Mouse (Mus musculus): ENCODE results near the gene Snrk. TPM values are rescaled to one million over a fixed set of nuclear protein-coding genes. Genes with fewer than 3 reads are reported as not detected.
"Not testable (repeated sequence)": the region's sequence is repeated elsewhere in the genome, so short reads cannot be mapped to it uniquely, and the experiment has no call there.

The Snrk gene
- total RNA-seq, 4 experiments from 2014 or later, result 96.1 to 111 (median 104) TPM

DNA sequence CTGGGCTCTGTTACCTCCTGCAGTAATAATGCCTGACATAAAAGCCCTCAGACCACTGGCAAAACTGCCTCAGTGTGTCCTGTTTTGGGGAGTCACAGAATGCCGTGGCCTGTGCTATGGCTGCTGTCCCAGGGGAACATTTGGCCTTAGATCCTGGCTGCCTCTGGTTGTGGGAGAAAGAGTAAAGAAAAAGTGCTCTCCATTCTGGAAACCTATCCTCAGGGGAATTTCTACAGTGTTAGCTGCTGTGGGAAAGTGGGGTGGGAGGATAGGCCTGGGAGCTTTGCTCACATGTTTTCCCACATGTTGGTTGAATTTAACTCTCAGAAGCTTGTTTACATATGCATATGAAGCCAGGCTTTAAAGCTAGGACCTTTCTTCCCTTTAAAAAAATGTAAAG, 26.2 kb downstream of the Snrk start:
- no peak for DNase-seq (ENCODE audit: low spot score in 2 of 2)

DNA sequence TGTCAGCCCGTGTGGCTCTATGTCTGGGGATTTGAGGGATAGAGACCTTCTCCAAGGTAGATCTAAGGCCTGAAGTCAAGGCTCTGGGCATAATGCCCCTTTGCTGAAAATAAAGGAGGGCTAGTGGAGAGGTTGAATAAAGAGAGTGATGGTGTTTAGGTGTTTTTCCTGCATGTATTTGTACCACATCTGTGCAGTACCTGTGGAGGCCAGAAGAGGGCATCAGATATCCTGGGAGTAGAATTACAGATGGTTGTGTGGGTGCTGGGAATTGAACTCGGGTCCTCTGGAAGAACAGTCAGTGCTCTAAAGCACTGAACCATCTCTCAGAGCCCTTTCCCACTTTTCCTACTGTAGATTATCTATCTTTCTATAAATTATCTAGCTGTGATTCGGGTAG, 27.7 kb downstream of the Snrk start:
- DNase-seq (ENCODE audit: low spot score in 2 of 2), result no peak

DNA sequence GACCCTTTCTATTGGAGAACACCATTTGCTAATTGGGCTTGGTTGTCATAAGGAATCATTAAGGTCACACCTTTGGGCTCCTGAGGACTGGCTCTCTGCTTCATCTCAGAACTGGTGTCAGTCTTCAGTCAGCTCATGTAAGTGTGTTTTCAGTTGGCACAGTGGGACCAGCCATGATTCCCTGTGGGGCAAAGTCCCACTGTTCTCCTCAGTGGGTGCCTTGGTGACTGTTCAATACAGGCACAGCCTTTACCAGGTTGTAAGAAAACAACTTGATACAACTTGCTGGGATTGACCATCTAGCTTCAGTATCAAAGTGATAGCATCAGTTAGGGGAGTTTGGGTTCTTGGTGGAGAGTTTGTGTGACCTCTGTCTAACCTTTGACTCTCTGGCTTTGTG, 28.6 kb downstream of the Snrk start:
- no peak for DNase-seq (ENCODE audit: low spot score in 2 of 2)

DNA sequence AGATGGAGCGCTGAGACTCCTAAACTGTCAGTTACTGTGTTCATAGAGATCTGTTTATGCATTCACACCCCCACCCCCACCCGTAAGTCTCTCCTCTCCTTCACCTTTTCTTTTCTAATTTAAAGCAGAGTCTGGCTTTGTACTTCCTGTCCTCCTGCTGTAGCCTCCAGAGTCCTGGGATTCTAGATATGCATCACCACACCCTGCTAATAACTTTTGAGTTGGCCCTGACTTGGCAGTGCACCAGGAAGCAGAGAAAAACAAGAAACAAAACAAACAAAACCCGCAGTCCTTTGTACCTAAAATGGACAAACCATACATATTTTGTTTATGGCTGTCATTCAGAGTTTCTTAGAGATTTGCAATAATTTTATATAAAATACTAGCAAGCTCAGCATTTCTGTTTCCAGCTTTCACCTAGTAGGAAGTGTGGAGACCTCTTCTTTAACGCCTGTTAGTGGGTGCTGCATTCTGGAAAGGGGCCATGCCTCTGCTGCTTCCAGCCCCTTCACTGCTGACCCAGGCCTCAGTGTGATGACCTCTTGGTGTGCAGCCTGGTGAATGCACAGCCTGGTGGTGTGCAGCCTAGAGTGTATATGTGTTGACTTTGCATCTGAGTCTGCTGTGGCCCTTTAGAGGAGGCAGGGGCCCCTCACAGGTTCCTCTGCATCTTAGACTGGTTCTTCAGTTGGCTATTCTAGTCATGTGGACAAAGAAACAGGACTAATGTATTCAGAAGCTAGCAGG, 29.2 kb downstream of the Snrk start:
- DNase-seq (ENCODE audit: low spot score in 2 of 2), result no peak

DNA sequence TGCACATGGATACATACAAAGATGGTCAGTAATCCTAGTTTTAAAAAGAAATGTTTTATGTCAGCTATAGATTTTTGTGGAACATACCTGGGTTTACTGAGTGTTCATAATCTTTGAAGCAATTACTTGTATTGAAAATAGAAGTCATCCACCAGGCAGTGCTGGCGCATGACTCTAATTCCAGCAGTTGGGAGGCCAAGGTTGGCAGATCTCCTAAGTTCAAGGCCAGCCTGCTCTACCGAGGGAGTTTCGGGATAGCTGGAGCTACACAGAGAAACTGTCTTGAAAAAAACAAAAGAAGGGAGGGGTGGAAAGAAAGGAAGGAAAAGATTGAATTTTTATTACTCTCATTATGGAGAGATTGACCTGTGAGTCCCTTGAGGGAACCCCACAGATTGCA, 31.3 kb downstream of the Snrk start:
- DNase-seq (ENCODE audit: low spot score in 2 of 2), result no peak

DNA sequence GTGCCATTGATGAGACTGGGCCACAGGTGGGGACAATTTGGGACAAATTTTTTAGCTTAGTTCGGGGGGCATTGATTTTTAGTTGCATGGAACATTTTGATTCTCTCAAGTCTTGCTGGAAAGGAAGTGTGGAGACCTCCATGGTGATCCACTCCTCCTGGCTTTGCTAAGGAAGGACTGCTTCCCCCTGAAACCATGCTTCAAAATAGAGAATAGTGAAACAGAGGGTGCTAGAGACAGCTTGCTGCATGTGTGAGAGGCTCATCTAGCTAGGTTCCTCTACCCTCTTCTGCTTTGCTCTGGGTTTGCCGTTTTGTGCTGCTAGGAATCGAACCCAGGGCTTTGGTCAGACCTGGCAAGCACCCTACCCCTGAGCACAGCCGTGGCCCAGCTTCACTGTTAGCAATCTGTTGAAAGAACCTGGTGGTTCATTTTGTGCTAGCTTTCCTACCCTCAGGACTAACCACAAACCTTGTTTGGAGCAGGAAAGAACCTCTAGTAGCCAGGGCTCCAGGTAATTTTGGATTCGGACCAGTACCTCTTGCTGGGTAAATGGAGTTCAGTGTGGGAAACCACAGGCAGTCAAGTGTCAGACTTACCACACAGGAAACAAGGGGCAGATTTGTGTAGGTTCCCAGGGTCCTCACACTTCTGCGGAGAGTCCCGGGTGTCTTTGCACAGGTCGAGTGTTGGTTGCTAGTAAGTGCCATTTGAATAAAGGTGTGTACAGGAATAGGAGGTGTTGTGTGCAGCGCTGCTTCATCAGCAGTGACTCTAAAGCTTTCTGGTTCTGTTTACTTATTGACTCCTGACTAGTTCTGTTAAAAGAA, 33.1 kb downstream of the Snrk start:
- no peak for DNase-seq (ENCODE audit: low spot score in 2 of 2)

DNA sequence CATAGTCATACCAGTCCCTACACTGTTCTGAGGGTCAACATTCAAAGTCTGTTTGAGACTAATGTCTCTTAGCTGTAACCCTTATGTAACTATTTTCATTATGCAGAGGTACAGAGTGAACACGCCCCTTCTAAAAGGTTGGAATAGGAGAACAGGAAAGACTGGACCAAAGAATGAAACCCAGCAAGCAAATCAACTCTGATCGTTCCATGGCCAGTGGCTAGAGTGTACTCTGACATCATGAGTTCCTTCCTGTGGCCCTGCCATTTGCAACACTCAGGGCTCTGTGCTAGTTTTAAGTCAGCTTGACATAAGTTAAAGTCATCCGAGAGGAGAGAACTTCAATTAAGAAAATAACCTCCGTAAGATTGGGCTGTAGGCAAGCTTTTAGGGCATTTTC, 35.0 kb downstream of the Snrk start:
- no peak for DNase-seq (ENCODE audit: low spot score in 2 of 2)

DNA sequence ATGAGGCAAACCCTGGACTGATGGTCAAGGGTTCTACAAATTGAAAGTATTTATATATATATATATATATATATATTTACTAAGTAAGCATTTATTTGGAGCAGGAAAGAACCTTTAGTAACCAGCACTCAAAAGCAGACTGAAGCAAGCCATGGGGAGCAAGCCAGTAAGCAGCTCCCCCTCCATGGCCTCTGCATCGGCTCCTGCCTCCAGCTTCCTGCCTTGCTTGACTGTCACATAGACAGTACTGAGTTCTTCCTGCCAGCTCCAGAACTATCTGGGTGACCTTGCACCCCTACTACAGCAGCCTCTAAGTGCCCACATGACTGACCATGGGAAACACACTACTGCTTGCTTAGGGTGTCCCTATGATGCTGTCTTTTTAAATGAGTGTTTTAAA, 35.4 kb downstream of the Snrk start:
- DNase-seq (ENCODE audit: low spot score in 2 of 2), result no peak

DNA sequence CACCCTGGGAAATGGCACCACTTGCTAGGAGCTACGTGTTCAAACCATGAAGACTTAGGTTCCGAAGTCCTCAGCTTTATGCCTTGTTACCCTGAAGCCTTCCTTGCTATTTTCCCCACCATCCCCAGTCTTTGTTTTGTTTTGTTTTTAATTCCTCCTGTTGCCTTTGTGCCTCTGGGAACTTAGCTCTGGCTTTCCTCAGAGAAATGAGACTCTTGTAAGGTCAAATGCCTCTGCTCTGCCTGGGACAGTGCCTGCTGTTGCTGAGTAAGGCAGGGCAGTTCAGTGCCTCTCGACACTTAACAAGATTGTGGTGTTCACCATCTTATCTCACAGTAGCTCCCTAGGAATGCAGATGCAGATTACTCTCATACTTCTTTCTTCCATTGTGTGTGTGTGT, 36.4 kb downstream of the Snrk start:
- DNase-seq (ENCODE audit: low spot score in 2 of 2), result no peak

DNA sequence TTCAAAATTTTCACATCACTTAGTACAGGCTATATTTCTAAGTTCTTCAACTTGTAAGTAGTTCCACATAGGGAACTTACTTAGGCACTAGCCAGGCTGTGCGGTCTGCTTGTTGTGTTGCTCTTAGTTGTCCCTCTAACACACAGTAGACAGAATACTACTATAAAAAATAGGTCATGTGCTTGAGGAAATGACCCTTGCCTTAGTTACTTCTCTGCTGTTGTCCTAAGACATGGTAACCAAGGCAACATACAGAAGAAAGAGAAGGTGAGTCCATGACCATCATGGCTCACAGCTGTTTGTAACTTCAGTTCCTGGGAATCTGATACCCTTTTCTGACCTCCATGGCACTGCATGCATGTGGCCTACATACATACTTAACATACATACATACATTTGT, 38.1 kb downstream of the Snrk start:
- DNase-seq (ENCODE audit: low spot score in 2 of 2), result no peak

DNA sequence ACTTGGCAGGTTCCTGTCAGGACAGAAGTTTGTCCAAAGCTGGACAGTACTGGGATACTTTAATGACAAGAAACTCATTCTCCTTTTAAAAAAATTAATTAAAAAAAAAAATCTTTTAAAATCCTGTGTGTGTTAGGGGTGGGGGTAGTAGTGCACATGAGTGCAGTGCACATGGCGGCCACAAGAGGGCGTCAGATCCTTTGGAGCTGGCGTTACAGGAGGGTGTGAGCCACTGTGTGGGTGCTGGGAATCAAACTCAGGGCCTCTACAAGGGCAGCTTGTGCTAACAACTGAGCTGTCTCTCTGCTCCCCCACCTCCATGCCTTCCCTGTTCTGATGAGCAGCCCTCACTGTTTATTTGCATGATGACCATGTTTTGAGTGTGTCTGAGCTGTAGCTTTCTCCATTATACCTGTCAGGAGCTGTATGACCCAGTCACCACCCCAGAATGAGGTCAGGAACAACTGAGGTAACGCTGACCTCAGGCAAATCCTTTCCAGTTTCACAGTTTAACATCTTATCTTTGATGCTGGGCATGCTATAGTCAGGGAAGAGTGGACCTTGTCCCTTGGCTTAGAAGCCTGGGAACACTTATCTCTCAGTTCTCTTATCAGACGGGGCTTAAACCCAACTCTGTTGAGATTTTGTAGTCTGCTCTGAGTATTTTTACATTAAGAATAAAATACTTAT, 39.5 kb downstream of the Snrk start:
- DNase-seq (ENCODE audit: low spot score in 2 of 2), result no peak

DNA sequence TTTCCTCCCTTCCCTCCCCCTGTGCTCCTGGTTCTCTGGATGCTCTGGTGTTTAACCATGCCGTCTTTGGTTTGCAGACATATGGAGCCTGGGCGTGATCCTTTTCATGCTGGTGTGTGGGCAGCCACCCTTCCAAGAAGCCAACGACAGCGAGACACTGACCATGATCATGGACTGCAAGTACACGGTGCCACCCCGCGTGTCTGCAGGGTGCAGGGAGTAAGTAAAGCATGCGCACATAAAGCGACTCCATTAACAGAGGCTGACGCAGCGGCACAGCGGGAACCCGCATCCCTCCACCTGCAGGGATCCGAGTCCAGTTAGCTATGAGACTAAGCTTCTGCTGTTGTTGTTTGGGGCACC, 40.0 kb downstream of the Snrk start:
- no peak for DNase-seq (ENCODE audit: low spot score in 2 of 2)

DNA sequence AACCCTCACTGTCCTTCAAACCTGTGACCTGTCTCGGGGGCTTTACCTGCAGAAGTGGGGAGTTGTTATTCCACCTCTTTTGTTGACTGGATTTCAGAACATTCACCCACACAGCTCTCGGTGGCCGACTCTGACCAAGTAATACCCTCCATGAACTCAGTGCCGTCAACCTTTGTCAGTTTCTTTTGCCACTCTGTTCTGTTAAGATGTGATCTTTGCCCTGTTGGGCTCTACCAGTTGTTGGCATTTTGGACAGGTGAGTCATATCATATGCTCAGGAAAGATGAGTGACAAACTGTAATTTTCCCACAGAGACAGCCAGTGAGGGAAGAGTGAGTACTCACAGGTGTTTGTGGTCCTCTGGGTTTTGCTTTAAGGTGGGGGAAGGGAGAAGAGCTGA, 47.5 kb downstream of the Snrk start:
- DNase-seq (ENCODE audit: low spot score in 2 of 2), result no peak

DNA sequence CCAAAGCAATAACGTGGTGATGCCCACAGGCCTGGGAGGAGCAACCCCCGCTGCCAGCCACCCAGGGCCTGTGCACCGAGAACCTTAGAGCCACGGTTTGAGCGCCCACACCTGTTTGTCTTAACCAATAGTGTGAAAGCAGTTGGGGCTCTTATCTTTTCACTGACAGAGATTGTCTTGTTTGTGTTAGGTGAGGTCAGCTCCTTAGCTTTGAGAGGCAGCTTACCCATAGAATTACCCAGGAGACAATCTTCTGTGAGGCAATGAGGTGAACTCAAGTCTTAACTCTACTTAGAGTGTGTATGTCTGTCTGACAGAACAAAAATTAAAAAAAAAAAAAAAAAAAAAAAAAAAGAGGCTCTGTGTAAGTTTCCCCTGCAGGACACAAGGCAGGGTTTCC, 50.7 kb downstream of the Snrk start:
- DNase-seq (ENCODE audit: low spot score in 2 of 2), result not testable (repeated sequence)

DNA sequence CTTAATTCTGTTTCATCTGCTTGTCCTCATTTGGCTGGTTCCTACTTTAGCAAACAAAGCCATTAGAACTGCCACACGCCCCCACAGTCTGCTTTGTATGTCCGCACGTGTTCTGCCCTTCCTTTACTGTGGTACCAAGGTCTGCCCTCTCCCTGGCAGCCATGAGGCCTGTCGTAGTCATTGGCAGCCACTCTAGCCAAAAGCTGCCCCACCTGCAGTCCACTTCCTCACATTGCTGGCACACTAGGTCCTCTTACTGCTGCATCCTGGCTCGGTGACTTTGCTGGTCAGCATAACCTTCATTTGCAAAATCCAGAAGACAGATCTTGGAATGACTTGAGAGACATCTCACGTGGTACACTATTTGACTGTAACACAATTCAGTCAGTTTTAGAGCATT, 52.8 kb downstream of the Snrk start:
- no peak for DNase-seq (ENCODE audit: low spot score in 2 of 2)

DNA sequence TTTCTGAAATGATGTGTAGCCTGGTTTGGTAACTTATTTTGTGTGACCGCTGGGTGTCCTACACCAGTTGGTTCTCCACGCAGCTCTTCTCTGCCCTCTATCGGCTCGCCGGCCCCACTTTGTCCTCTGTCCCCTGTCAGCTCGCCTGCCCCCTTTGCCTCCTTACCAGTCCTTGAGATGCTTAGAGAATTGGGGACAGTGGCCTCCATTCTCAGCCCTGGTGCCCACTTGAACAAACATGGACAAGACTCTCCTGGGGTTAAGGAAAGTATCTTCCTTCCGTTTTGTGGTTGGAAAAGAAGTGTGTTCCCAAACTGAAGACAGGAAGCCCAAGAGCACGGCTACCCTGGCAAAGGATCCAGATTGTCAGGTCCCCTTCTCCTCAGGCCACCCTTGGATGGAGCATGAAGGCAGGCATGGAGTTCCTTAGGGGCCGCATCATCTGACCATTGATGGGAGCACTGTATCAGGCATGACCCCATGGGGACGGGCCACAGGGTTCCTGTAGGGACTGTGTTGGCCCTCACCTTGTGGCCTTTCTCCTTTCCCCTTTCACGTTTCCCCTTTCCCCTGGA, 55.6 kb downstream of the Snrk start:
- DNase-seq (ENCODE audit: low spot score in 2 of 2), result no peak

DNA sequence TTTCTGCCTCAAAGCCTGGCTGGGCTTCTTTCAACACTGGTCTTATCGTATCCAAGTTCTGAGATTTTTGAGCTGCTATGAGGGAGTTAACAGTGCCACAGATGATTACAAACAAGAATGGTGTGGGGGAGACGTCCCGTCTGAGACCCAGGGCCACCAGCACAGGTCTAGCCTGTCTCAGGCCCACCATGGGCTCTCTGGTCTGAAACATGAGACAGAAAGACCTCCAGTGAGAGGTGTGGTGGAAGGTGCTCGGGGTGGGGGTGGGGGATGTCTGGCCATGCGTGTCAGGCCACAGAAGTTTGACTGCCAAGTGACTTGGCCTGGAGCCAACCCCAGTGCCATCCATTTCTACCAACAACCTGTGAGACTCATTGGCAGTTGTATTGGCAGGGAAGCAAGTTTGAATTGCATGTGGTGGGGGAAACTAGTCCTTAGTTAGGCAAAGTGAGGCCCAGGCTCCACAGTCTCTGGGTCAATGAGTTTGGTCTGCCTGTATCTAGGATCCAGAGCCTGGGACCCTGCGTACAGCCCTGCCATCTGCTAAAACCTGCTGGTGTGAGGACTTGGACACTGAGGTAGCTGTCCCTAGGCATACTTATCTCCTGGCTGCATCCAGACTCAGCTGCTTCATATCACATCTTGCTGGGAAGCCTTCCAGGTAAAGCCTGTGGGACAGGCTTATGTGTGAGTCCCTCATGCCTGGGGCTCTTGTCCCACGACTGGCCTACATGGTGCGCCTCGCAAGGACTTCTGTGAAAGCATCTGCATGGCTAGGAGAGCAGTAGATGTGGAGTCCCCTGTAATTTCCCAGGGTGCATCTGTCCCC, 56.6 kb downstream of the Snrk start:
- DNase-seq (ENCODE audit: low spot score in 2 of 2), result no peak

DNA sequence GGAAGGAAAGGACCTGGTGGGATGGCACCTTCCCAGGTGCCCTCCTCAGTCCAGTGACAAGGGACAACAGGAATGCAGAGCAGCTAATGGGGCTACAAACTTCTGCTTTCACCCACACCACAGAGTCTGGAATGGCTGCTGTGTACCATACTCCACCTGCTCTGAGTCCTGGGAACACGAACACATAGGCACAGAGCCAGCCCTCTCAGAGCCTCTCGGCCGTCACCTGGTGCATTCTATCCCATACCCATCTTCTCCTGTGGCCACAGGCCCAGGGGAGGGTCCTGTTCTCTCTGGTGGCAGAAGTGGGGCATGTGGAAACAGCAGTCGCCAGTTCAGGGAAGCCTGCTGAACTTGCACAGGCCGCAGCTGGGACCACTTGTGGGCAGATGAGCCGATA, 57.7 kb downstream of the Snrk start:
- no peak for DNase-seq (ENCODE audit: low spot score in 2 of 2)

DNA sequence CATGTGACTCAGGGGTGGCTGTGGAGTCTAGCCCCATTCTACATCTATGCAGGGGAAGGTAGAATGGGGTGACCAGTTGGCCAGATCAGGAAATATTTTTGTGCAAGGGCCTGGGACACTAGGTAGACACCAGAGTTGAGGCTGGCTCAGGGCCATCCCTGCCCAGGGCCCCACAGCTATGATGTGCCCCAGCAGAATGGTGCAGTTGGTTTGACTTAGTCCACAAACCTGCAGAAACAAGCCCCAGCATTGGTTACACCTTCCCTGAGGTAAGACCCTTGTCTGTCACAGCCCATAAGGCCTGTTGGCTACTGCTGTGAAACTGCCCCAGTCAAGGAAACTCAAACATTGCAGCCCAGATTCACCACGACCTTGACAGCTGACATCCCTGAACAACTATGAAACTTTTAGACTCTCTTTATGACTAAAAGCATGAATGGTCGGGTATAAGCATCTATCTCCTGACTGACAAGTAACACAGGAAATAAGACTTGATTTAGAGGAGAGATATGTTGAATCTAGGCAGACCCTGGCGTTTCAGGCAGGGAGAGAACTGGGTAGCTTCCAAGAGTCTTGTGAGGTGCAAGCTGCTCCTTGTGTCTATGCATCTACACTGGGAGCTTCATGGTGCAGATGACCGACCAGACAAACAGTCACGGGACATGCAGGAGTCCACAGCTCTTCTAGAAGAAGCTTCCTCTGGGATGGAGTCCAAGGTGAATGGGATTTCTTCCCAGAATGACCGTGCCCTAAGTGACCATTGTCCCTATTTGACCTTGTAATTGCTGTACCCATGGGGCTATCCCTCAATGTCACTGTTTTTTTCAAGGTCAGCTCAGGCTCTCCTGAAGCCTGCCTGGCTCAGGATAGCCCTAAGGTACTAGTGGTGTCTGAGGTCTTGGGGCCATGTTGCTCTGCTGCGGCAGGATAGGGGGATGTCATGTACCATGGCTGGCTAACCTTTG, 60.5 kb downstream of the Snrk start:
- no peak for DNase-seq (ENCODE audit: low spot score in 2 of 2)

DNA sequence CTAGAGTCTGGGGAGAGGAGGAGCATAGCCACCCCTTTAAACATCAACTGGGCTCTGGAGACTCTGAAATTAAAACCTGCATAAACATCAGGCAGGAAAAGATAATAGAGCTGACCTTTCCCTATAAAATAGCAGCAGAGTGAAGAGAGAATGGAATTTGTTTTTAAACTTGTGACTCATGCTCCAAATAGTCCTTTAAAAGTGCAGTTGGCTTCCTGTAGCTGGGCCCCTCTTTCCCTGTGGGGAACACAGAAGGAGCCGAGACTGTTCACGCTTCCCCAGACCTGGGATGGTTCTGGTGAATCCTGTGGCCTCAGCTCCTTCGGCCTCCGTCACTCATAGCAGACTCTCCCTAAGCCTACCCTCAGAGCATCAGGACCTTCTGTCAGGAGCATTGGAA, 61.4 kb downstream of the Snrk start:
- DNase-seq (ENCODE audit: low spot score in 2 of 2), result no peak

Data from layer of hippocampus, adult 8-10 months (tissue).